Mouse (Mus musculus) kidney, postnatal 0 days (tissue): ENCODE data around the gene 9330161L09Rik. TPM values are rescaled to one million over a fixed set of nuclear protein-coding genes. Genes with fewer than 3 reads are reported as not detected.

Source experiments
- ATAC-seq: fragments of 200-750 bp; cut with Nextera tagmentation; replicated peaks from 2 replicates; pipeline ENCODE4 v1.8.0; 2017; ENCODE audit warnings: low read depth, moderate number of reproducible peaks, moderate TSS enrichment, moderate library complexity; ENCODE audit not compliant: low FRiP score
- DNase-seq: peaks from one replicate; pipeline ENCODE4 v3.0.0-alpha.2; 2016; ENCODE audit warnings: low spot score
- H3K27ac ChIP-seq: fragments of 300-500 bp; sonication (generic); 2 replicates; pipeline ENCODE4 v1.5.1; 2014; ENCODE audit warnings: mild to moderate bottlenecking
- H3K27me3 ChIP-seq: fragments of 300-500 bp; sonication (generic); 2 replicates; pipeline ENCODE4 v1.6.1; 2014; ENCODE audit warnings: low read length, mixed read lengths; ENCODE audit not compliant: insufficient read depth
- H3K36me3 ChIP-seq: fragments of 300-500 bp; sonication (generic); 2 replicates; pipeline ENCODE4 v1.6.1; 2014; ENCODE audit warnings: low read length, mixed read lengths; ENCODE audit not compliant: insufficient read depth
- H3K4me1 ChIP-seq: fragments of 300-500 bp; sonication (generic); replicated peaks from 2 replicates; pipeline ENCODE4 v1.6.1; 2014; ENCODE audit warnings: antibody characterized with exemption, low read length, mixed read lengths; ENCODE audit not compliant: insufficient read depth
- H3K4me2 ChIP-seq: fragments of 300-500 bp; sonication (generic); 2 replicates; pipeline ENCODE4 v1.6.1; 2014; ENCODE audit warnings: mild to moderate bottlenecking, low read length, moderate library complexity, mixed read lengths
- H3K4me3 ChIP-seq: fragments of 300-500 bp; sonication (generic); replicated peaks from 2 replicates; pipeline ENCODE4 v1.5.1; 2014; ENCODE audit warnings: low read depth, low read length
- H3K9ac ChIP-seq: fragments of 300-500 bp; sonication (generic); 2 replicates; pipeline ENCODE4 v1.6.1; 2014; ENCODE audit warnings: low read depth, low read length
- H3K9me3 ChIP-seq: fragments of 300-500 bp; sonication (generic); replicated peaks from 2 replicates; pipeline ENCODE4 v1.6.1; 2016; ENCODE audit warnings: low read length, inconsistent platforms, mixed read lengths
- CTCF ChIP-seq: IDR thresholded peaks from 2 replicates; pipeline ENCODE4 v1.5.1; 2016; ENCODE audit warnings: antibody characterized with exemption, low read depth, mild to moderate bottlenecking, moderate library complexity
- WGBS: fragments of 180-500 bp; shearing (Covaris S2); extraction: QIAGEN DNeasy Blood & Tissue Kit; methylation state at CpG from one replicate; pipeline ENCODE4 v1.1.7; 2014; 5-methylcytosine and 5-hydroxymethylcytosine counted together
- polyA plus RNA-seq: library from polyadenylated mRNA; unstranded; fragments of >200 nt; fragmentation: Nextera tagmentation; extraction: Ambion mirVana; gene quantifications from 2 replicates; pipeline ENCODE4 v1.2.1, GENCODE M21; 2015

9330161L09Rik gene
- polyA plus RNA-seq, 1 experiment from 2014 or later = 0.34 TPM

DNA sequence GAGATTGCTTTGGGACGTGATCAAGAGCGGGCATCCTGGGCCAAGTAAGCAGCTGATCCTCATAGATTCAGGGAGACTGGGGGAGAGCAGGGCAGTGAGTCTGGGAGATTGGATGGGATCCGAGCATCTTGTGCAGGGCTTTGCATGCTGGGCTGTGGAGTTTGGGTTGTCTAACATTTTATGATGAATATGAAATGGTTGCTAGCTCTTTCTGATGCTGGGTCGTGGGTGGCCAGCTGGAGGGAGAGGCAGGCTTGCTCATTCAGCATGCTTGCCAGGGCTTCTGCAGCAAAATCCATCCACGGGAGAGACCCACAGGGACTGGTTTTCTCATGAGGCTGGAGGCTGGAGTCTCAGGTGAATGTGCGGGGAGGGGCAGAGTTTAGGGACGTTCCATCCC lies 16.5 kb downstream of the 9330161L09Rik start:
- no peak for ATAC-seq
- 88% methylated on average over 7 of the region's 7 CpGs for WGBS

GRCm38 (mm10) chr12:103389982-103390381 lies 17.6 kb downstream of the 9330161L09Rik start:
- Histone ChIP-seq H3K4me3 (no peak overlapping the region), H3K4me2 (no peak overlapping the region), H3K9me3 (no peaks in the 10 kb centered on the region), H3K27me3 (no peaks in the 10 kb centered on the region), H3K4me1 (0 out of 2 replicates have a peak, but pooled peaks cover 5% of the 10 kb centered on the region), H3K27ac (no peak overlapping the region), H3K36me3 (no peaks in the 10 kb centered on the region), H3K9ac (no peak overlapping the region)
- ATAC-seq (no peak), DNase-seq (no peak)
- no peak for TF ChIP-seq CTCF
- 78% methylated on average over 4 of the region's 4 CpGs for WGBS

More for the DNA sequence above, 16.5 kb downstream of the 9330161L09Rik start:
- Histone ChIP-seq H3K9ac (no peak overlapping the region), H3K4me3 (no peak overlapping the region), H3K4me2 (no peak overlapping the region), H3K27ac (no peak overlapping the region), H3K9me3 (no peaks in the 10 kb centered on the region), H3K36me3 (no peaks in the 10 kb centered on the region), H3K27me3 (no peaks in the 10 kb centered on the region), H3K4me1 (0 out of 2 replicates have a peak, but pooled peaks cover 5% of the 10 kb centered on the region)
- DNase-seq = no peak
- no peak for TF ChIP-seq CTCF

- H3K4me1 ChIP-seq = 0 out of 2 replicates have a peak, but pooled peaks cover 5% of the 10 kb centered on the region
- no peak for TF ChIP-seq CTCF
- WGBS = 90% methylated on average over 2 of the region's 2 CpGs
- no peaks in the 10 kb centered on the region for H3K36me3 ChIP-seq
- H3K27ac ChIP-seq = no peak overlapping the region
- peak overlapping the region; percentile 74; the same call in 1 of the 2 replicates for H3K9ac ChIP-seq
- ATAC-seq = no peak
- DNase-seq = no peak
- H3K4me3 ChIP-seq = peak overlapping the region; percentile 66
- H3K27me3 ChIP-seq = no peaks in the 10 kb centered on the region
- H3K9me3 ChIP-seq = no peaks in the 10 kb centered on the region
- H3K4me2 ChIP-seq = peak overlapping the region; percentile 85
These were observed 18.3 kb downstream of the 9330161L09Rik start for GRCm38 (mm10) chr12:103389348-103389727.

DNA sequence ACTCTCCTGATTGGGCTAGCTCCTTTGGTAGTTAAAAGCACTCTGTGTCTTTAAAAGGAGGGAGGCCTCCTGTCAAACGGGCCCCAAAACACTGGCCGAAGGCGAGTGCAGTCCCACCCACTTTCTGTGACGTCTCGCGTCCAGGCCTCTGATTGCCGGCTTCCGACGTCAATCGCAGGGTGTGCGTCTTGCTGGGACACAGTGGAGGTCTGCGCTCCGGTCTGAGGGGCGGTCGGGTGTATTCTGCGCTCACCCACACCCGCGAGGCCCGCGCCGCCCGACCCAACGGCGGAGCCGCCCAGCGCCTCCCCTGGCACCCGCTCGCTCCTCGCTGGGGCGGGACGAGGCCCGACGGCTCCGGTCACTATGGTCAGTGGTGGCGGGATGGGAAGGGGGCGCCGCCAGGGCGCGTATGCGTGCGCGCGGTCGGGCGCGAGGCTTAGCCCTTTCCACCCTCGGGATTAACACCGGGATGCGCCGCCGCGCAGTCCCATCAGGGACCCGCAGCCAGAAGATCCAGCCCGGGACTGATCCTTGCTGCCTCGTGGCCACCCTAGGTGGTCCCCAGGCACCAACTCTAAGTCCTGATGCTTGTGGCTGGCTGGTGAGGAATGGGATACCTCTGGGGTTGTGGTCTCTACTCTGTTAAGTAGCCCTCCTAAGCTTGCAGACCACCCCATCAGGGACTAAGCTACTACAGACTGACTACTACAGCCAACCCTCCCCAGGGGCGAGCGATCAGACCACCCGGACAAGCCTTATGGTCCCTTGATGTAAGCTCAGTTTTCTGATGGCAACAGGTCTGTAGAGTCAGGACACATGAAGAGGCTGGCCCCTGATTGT lies 18.9 kb downstream of the 9330161L09Rik start, which contains the start of gene Otub2:
Gene Otub2 (plus strand): TSS at position 178 of the 843 bp plus-strand sequence.
- ATAC-seq (peak; percentile 98), DNase-seq (peak; percentile 98)
- H3K4me3 ChIP-seq = peak within 1 kb of the TSS; percentile 66
- H3K4me2 ChIP-seq = peak within 1 kb of the TSS; percentile 85
- no peak within 1 kb of the TSS for H3K27ac ChIP-seq
- H3K9me3 ChIP-seq = no peaks in the 10 kb centered on the region
- H3K27me3 ChIP-seq = no peaks in the 10 kb centered on the region
- WGBS = under 1% methylated on average over 57 of the region's 58 CpGs
- H3K9ac ChIP-seq = peak within 1 kb of the TSS; percentile 74
- TF ChIP-seq CTCF = peak; percentile 7; the same call in 1 of the 2 replicates
- H3K36me3 ChIP-seq = no peaks in the 10 kb centered on the region
- H3K4me1 ChIP-seq = 0 out of 2 replicates have a peak, but pooled peaks cover 5% of the 10 kb centered on the region

DNA sequence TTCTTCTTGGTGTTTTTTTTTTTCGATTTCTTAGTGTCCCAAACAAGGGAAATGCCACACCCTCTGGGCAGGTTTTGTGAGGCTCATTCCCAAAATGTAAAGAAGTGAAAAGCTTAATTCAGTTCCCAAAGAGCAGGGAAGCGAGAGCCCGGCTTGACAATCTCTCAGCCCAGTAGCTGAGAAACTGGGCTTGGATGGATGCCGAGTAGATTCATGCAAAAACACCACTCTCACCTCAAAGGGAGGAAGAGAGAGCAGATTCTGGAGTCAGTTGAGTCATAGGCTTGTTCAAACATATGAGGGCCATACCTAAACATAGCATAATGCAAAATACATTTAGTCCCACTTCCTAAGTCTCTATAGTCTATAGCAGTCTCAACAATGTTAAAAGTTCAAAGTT lies 27.4 kb downstream of the 9330161L09Rik start:
- DNase-seq (no peak), ATAC-seq (no peak)
- H3K27ac ChIP-seq = no peak overlapping the region
- no peak overlapping the region for H3K4me3 ChIP-seq
- no peaks in the 10 kb centered on the region for H3K36me3 ChIP-seq
- H3K4me2 ChIP-seq = no peak overlapping the region
- 85% methylated on average over 4 of the region's 4 CpGs for WGBS
- TF ChIP-seq CTCF = no peak
- no peaks in the 10 kb centered on the region for H3K27me3 ChIP-seq
- H3K4me1 ChIP-seq = no peaks in the 10 kb centered on the region
- H3K9me3 ChIP-seq = no peaks in the 10 kb centered on the region
- H3K9ac ChIP-seq = no peak overlapping the region

DNA sequence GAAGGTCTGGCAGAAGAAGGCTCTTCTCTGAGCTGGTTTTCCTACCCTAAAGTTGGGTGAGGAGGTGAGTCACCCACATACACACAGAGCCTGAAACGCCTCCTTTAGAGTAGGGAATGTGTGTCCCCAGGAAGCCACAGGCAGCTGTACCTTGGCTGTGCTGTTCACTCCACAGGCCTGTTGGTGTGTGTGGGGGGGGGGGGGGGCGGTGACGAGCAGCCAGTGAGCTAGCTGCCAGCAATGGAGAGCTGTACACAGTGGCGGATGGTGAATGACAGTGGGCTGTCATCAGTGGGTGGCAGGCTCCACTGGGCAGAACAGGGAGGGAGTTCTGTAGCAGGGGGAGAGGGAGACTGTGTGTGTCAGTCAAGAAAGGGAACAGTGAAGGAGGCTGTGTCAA lies 30.8 kb downstream of the 9330161L09Rik start:
- Histone ChIP-seq H3K4me3 (no peak overlapping the region), H3K4me1 (no peaks in the 10 kb centered on the region), H3K27me3 (no peaks in the 10 kb centered on the region), H3K27ac (no peak overlapping the region), H3K9ac (no peak overlapping the region), H3K36me3 (no peaks in the 10 kb centered on the region), H3K4me2 (no peak overlapping the region), H3K9me3 (no peaks in the 10 kb centered on the region)
- WGBS = 75% methylated on average over 4 of the region's 4 CpGs
- no peak for TF ChIP-seq CTCF
- ATAC-seq = no peak
- no peak for DNase-seq
